Mouse (Mus musculus): ENCODE data around the gene Rrm1. TPM values are rescaled to one million over a fixed set of nuclear protein-coding genes. Genes with fewer than 3 reads are reported as not detected.
"Not testable (repeated sequence)": the region's sequence is repeated elsewhere in the genome, so short reads cannot be mapped to it uniquely, and the experiment has no call there.

Rrm1 gene
- polyA plus RNA-seq, 1 experiment, result 157 TPM

GRCm38 (mm10) chr7:102486105-102486504, 44.6 kb downstream of the Rrm1 start:
- no peak overlapping the region for H3K9ac ChIP-seq (ENCODE audit: low read depth, poor library complexity, severe bottlenecking)
- no peaks in the 10 kb centered on the region for H3K4me1 ChIP-seq (ENCODE audit: control insufficient read depth, insufficient read depth, low read length)
- no peak for TF ChIP-seq POLR2A (IDR thresholded peaks at IDR 0.05; ENCODE audit: insufficient read depth, low read length)
- no peaks in the 10 kb centered on the region for H3K36me3 ChIP-seq (ENCODE audit: control insufficient read depth, insufficient read depth, low read length, poor library complexity, severe bottlenecking)
- no peak overlapping the region for H3K27ac ChIP-seq (ENCODE audit: insufficient read depth, low read length)
- no peaks in the 10 kb centered on the region for H3K9me3 ChIP-seq (replicated peaks; ENCODE audit: control insufficient read depth, insufficient read depth, low read length, poor library complexity, severe bottlenecking)
- no peak overlapping the region for H3K4me3 ChIP-seq (ENCODE audit: low read depth, low read length)
- no peaks in the 10 kb centered on the region for H3K27me3 ChIP-seq (ENCODE audit: control insufficient read depth, insufficient read depth, low read length, poor library complexity, severe bottlenecking)

- H3K9me3 ChIP-seq (replicated peaks; ENCODE audit: control insufficient read depth, insufficient read depth, low read length, poor library complexity, severe bottlenecking), result no peaks in the 10 kb centered on the region
- H3K27me3 ChIP-seq (ENCODE audit: control insufficient read depth, insufficient read depth, low read length, poor library complexity, severe bottlenecking), result no peaks in the 10 kb centered on the region
- H3K4me1 ChIP-seq (ENCODE audit: control insufficient read depth, insufficient read depth, low read length), result no peaks in the 10 kb centered on the region
- TF ChIP-seq POLR2A (IDR thresholded peaks at IDR 0.05; ENCODE audit: insufficient read depth, low read length) (no peak), CTCF (IDR thresholded peaks at IDR 0.05; ENCODE audit: low read depth, low read length) (no peak), EP300 (IDR thresholded peaks at IDR 0.05; ENCODE audit: insufficient read depth, low read depth, low read length) (no peak)
- H3K27ac ChIP-seq (ENCODE audit: insufficient read depth, low read length), result no peak within 1 kb of the TSS
- no peaks in the 10 kb centered on the region for H3K36me3 ChIP-seq (ENCODE audit: control insufficient read depth, insufficient read depth, low read length, poor library complexity, severe bottlenecking)
- H3K4me3 ChIP-seq (ENCODE audit: low read depth, low read length), result no peak within 1 kb of the TSS
- no peak within 1 kb of the TSS for H3K9ac ChIP-seq (ENCODE audit: low read depth, poor library complexity, severe bottlenecking)
These were observed 46.7 kb downstream of the Rrm1 start, which contains the start of gene Olfr544 for GRCm38 (mm10) chr7:102488161-102488560. Olfr544 (minus strand) TSS chr7:102488313.

- not testable (repeated sequence) for H3K36me3 ChIP-seq (ENCODE audit: control insufficient read depth, insufficient read depth, low read length, poor library complexity, severe bottlenecking); H3K27ac ChIP-seq (ENCODE audit: insufficient read depth, low read length); H3K9ac ChIP-seq (ENCODE audit: low read depth, poor library complexity, severe bottlenecking); H3K27me3 ChIP-seq (ENCODE audit: control insufficient read depth, insufficient read depth, low read length, poor library complexity, severe bottlenecking); H3K4me3 ChIP-seq (ENCODE audit: low read depth, low read length); H3K9me3 ChIP-seq (replicated peaks; ENCODE audit: control insufficient read depth, insufficient read depth, low read length, poor library complexity, severe bottlenecking); H3K4me1 ChIP-seq (ENCODE audit: control insufficient read depth, insufficient read depth, low read length)
These were observed 52.9 kb downstream of the Rrm1 start for GRCm38 (mm10) chr7:102494416-102494815.

- Histone ChIP-seq H3K4me1 (ENCODE audit: control insufficient read depth, insufficient read depth, low read length) (no peaks in the 10 kb centered on the region), H3K4me3 (ENCODE audit: low read depth, low read length) (no peak within 1 kb of the TSS), H3K9ac (ENCODE audit: low read depth, poor library complexity, severe bottlenecking) (no peak within 1 kb of the TSS), H3K27me3 (ENCODE audit: control insufficient read depth, insufficient read depth, low read length, poor library complexity, severe bottlenecking) (no peaks in the 10 kb centered on the region), H3K27ac (ENCODE audit: insufficient read depth, low read length) (no peak within 1 kb of the TSS), H3K36me3 (ENCODE audit: control insufficient read depth, insufficient read depth, low read length, poor library complexity, severe bottlenecking) (no peaks in the 10 kb centered on the region), H3K9me3 (replicated peaks; ENCODE audit: control insufficient read depth, insufficient read depth, low read length, poor library complexity, severe bottlenecking) (no peaks in the 10 kb centered on the region)
- TF ChIP-seq POLR2A (IDR thresholded peaks at IDR 0.05; ENCODE audit: insufficient read depth, low read length) (no peak), EP300 (IDR thresholded peaks at IDR 0.05; ENCODE audit: insufficient read depth, low read depth, low read length) (no peak), CTCF (IDR thresholded peaks at IDR 0.05; ENCODE audit: low read depth, low read length) (no peak)
These were observed 58.0 kb downstream of the Rrm1 start, which contains the start of gene Olfr545 for GRCm38 (mm10) chr7:102499473-102499872. Olfr545 (minus strand) TSS chr7:102499573.

GRCm38 (mm10) chr7:102501986-102502385, 60.5 kb downstream of the Rrm1 start:
- H3K4me1 ChIP-seq (ENCODE audit: control insufficient read depth, insufficient read depth, low read length), result no peaks in the 10 kb centered on the region
- no peaks in the 10 kb centered on the region for H3K27me3 ChIP-seq (ENCODE audit: control insufficient read depth, insufficient read depth, low read length, poor library complexity, severe bottlenecking)
- TF ChIP-seq EP300 (IDR thresholded peaks at IDR 0.05; ENCODE audit: insufficient read depth, low read depth, low read length), result no peak
- TF ChIP-seq POLR2A (IDR thresholded peaks at IDR 0.05; ENCODE audit: insufficient read depth, low read length), result no peak
- TF ChIP-seq CTCF (IDR thresholded peaks at IDR 0.05; ENCODE audit: low read depth, low read length), result no peak
- no peaks in the 10 kb centered on the region for H3K36me3 ChIP-seq (ENCODE audit: control insufficient read depth, insufficient read depth, low read length, poor library complexity, severe bottlenecking)
- H3K4me3 ChIP-seq (ENCODE audit: low read depth, low read length), result no peak overlapping the region
- H3K9me3 ChIP-seq (replicated peaks; ENCODE audit: control insufficient read depth, insufficient read depth, low read length, poor library complexity, severe bottlenecking), result no peaks in the 10 kb centered on the region
- no peak overlapping the region for H3K9ac ChIP-seq (ENCODE audit: low read depth, poor library complexity, severe bottlenecking)
- H3K27ac ChIP-seq (ENCODE audit: insufficient read depth, low read length), result no peak overlapping the region

- no peaks in the 10 kb centered on the region for H3K9me3 ChIP-seq (replicated peaks; ENCODE audit: control insufficient read depth, insufficient read depth, low read length, poor library complexity, severe bottlenecking)
- H3K9ac ChIP-seq (ENCODE audit: low read depth, poor library complexity, severe bottlenecking), result no peak overlapping the region
- H3K4me1 ChIP-seq (ENCODE audit: control insufficient read depth, insufficient read depth, low read length), result no peaks in the 10 kb centered on the region
- TF ChIP-seq POLR2A (IDR thresholded peaks at IDR 0.05; ENCODE audit: insufficient read depth, low read length) (no peak), EP300 (IDR thresholded peaks at IDR 0.05; ENCODE audit: insufficient read depth, low read depth, low read length) (no peak), CTCF (IDR thresholded peaks at IDR 0.05; ENCODE audit: low read depth, low read length) (peak; percentile 88)
- no peak overlapping the region for H3K27ac ChIP-seq (ENCODE audit: insufficient read depth, low read length)
- no peaks in the 10 kb centered on the region for H3K36me3 ChIP-seq (ENCODE audit: control insufficient read depth, insufficient read depth, low read length, poor library complexity, severe bottlenecking)
- H3K4me3 ChIP-seq (ENCODE audit: low read depth, low read length), result no peak overlapping the region
- no peaks in the 10 kb centered on the region for H3K27me3 ChIP-seq (ENCODE audit: control insufficient read depth, insufficient read depth, low read length, poor library complexity, severe bottlenecking)
These were observed 65.4 kb downstream of the Rrm1 start for GRCm38 (mm10) chr7:102506848-102507247.
